Mouse (Mus musculus) retina, postnatal 7 days (tissue): ENCODE data around the gene Arglu1.
A peak's percentile ranks its signal among the peaks of the same experiment; 100 is the strongest.

Experiments used
- DNase-seq: peaks from one replicate; pipeline ENCODE4 v3.0.0-alpha.2; 2012; ENCODE audit warnings: low read depth, low spot score

Gene Arglu1

DNA sequence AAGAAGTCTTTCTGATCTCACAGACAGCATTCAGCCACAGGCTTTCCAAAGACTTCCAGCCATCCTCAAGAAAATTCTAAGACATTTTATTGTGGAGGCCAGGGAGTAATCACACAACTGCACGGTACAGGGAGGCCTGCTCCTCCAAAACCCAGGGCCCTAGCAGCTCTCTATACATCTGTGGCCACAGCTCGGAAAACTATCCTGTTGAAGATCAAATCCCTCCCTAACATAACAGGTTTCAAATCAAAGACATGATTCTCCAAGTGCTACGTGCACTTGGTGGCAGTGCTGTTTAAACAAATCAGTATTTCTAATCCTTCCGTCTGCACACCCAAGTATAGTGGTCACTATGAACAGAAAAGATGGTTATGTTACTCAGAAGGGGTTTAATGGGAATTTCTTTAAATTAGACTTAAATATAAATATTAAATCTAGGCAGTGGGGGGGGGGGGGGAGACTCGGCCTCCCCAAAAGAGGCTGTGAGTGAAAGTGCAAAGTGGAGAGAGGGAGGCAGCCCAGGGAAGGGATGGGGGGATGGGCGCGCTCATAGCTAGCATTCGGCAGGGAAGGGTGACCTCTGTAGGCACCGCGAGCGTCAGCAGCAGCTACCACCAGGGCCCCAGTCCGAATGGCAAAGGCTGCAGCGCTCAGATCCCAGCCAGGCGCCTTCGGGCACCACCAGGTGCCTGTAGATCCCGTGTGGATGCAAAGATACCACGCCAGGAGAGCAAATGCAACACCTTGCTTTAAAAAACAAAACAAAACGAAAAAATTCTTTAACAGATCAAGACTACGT, 31.7 kb downstream of the Arglu1 start:
- peak; percentile 62 for DNase-seq

DNA sequence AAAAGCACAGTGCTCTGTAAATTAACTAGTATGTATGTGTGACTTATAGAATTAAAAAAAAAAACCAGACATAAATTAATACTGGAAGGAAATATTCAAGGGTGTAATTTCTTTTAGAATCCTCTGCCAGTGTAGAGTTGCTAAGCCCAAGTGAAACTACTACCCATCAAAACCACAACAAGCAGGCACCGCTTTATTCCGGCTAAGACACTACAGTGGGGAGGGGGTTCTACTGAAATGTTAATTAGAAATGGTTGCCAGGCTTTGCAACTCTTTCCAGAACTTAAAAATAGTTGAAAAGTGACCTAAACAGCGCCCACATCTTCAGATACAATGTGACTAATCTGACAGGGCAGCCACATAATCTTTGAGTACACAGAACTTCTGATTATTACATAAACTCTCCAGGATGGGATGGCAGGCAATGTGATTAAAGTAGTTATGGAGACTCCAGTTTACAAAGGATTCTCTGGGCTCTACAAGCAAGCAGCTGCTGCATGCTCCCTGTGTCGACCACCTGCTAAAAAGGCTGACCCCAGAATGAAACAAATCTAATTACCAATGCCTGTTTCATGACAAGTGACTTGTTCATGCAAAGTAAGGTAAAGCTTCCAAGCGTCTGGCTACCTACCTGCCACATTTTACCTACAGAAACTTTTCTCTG, 32.5 kb downstream of the Arglu1 start:
- no peak for DNase-seq

DNA sequence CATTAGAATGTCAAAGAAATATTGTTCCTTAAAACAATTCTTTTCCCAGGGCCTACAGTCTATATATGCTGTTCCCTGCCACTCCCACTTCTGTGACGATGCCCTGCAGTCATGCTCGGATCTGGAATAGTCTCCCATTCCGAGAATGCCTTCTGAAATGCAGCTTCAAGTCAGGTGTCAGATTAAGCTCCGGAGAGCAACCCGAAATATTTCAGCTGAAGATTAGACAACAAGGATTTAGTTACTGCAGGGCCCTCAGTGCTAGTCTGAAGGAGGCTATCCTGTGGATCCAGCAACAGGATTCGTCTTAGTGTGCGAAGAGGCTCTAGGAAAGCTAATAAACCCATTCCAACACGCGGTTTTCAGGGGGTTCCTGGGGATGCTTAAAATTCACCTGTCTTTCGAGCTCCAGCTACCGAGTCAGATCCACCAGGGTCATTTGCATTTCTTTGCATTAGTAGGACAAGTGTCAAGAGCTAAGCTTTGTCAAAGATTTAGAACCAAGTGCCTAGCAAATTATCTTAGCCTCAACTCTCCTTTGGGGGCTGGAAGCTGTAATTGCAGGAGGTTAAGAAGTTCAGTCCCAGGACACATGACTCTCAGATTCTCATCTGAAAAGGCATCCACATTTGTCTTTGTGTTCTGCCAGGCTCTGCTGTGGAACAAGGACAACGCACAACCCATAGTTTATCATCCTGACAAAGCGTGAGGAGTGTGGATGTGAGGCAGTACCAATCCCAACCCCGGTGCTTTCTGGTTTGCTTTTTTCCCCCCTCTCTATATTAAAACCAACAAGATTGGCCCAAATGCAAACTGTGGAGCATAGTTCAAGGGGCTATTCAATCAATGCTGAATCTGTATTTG, 33.5 kb downstream of the Arglu1 start:
- DNase-seq: no peak

DNA sequence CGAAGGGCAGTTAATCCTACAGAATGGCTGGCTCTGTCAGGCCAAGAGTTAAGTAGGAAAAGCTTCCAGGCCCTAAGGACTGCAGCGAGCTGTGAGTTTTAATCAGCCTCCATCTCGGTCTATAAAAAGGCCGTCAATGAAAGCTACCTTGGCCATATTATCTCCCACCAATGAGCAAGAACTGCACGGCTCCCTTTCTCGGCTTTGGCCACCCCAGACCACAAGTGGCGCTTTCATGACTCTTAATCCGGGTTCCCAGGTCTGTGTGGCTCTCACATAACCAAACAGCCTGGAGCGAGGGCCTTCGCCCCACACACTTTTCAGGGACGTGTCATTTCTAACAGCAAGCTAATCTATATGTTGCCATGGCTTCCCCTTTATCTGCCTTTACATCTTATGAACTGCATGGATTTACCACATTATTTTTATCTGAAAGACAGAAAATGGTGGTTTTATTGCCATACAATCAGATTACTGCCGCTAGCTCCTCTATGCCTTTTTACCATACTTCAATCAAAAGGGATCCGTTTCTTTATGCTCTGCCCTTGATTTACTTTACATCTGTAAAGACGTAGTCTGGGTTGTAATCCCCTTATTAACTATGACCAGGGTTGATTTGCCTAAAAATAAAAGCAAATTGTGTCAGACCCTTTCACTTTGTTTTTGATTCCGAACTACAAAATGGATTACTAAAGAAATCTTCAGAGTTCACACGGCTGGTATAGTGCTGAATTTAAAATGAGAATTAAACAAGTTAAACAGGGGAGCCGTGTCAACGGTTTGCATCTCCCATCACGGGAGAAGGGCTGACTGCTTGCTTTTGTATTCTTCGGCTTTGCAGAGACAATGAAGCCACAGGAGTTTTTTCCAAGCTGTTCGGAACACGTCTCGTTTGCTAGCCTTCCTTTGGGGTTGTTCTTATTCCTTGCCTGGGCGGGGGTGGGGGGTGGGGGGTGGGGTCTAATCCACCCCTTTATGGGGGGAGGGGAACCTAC, 34.7 kb downstream of the Arglu1 start:
- no peak for DNase-seq

DNA sequence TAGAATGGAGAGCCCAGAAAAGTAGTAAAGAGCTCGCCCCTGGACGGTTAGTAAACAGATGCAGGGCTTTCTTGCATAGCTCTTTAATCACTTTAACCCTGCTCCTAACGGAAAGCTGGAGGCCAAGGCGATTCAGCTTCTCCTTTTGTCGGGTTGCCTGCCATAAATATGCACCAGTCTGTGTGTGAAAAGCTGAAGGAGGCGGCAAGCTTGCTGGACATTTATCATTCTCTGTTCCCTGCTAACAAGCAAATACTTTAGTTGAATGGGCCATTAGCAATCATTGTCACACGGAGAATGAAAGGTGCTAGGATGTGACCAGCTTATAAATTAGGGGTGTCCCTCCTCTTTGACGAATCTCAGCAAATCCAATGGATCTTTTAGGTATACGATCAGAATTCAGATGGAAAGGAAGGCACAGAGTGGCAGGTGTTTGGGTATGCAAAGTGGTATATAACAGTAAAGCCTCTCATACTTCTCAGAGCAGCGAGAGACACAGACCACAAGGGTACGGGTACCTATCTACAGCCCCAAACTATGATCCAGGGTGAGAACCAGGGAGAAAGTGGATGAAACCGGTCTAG, 36.3 kb downstream of the Arglu1 start:
- DNase-seq: no peak

DNA sequence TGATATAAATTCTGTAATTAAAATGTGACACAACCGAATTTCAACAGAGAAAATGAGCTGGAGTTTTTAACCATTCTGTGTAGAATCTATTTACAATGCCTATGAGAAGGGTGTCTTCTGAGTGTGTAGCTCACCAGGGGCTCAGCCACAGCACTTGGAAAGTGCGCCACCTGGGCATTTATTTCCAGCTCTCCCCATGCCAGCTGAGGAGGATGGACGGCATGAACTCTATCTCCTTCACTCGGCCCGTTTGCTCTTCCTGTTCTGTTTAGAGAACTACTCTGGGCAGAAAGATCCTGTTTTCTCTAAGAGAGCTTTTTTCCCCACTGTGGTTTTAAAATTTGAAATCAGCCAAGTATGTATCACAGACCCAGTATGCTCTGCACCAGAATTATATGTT, 37.0 kb downstream of the Arglu1 start:
- no peak for DNase-seq

DNA sequence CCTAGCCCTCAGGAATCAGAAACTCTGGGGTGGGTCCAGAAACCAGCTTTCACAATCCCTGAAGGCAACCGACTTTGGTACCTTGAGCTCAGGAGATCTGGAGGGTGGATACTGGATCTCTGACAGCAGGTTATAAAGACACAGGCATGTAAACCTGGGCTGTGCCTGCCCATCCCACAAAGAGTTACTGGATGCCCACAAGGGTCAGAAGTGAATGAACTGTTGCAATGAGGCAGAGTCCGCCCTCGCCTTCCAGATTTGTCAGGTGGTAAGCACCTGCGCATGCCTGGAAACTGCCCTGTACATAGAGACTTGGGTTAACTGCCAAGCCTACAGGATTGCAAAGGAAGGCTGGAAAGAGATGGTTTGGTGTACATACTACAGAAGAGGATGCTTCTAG, 37.9 kb downstream of the Arglu1 start:
- no peak for DNase-seq

DNA sequence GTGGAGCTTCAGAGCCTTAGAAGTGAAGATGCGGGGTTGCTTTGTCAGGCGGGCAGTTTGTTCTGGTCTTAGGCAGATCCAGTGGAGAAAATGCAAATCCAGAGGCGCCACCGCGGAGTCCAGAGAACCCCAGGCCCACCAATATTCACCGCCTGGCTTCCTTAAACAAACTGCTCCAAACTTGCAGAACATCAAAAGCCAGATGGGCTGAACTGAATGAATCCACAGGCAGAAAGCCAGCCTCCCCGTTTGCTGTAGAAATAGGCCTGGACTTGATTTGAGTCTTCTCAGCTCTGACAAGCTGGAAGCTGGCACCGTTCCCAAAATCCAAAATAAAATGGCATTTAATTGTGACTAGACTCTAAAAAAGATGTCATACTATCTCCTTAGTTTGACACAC, 40.4 kb downstream of the Arglu1 start:
- DNase-seq: no peak

DNA sequence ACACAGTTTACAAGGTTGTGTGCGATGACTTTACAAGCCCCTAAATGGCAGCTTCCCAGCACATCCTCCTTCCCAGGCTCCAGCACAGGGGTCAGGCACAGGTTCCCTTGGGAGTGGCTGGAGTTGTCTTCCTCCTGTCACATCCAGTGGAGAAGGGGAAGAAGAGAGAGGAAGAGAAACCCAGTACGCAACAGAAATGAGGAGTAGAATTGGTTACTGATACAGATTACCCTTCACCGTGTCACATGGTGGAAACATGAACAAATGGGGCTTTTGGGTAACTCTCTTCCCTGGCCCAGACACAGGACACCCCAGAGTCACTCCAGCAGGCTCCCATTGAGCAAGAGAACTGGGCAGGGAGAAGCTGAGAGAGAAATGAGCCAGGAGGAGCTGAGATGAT, 40.8 kb downstream of the Arglu1 start:
- DNase-seq: no peak

DNA sequence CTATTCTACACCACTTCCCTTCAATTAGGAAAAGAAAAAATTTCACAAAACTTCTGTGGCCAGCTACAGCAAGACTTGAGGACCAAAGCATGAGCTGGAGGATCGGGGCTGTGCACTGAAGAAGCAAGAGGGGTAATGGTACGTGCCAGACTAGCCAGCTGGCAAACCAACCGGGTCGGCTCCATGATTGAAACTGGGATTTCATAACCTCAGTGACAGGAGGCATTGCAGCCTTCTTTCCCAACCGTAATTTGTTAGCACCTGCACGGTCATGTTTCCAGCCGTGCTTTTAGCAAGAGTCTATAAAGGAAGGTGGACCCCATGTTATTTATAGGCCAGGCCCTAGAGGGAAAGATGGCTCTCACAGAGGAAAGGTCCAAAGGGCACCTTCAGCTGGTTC, 41.6 kb downstream of the Arglu1 start:
- DNase-seq: no peak

DNA sequence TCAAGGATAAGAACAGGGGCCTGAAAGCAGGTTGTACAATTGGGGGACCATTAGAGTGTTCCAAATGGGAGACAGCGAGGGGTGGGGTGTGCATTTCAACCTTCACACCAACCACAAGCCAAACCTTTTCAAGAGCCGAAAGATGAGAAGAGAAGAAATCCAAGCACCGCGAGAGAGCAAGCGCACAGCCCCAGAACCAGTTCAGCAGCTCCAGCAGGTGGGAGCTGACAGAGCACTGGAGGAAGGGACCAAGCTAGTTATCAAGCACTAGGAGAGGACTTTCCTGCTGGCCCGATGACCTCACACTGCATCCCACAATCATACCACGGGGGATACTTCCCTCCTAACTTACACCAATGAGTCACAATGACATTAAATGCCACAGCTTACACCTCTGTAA, 42.5 kb downstream of the Arglu1 start:
- no peak for DNase-seq

DNA sequence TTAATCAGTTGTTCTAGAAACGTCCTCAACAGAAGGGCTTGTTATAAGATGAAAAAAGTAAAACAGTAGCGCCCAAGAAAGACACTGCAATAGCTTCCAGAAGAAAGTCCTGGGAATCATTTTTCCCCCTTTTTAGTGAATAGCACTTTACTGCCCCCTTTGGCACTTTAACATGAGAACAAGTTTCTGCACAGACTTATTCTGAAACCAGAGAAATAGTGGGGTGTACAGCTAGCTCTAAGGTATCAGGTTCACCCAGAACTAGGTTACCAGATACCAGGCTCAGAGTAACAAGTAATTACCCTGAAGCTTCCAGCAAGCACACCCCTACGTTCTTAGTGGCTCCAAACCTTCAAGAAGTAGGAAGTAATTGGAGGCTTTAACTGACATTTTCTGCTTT, 43.0 kb downstream of the Arglu1 start:
- no peak for DNase-seq

DNA sequence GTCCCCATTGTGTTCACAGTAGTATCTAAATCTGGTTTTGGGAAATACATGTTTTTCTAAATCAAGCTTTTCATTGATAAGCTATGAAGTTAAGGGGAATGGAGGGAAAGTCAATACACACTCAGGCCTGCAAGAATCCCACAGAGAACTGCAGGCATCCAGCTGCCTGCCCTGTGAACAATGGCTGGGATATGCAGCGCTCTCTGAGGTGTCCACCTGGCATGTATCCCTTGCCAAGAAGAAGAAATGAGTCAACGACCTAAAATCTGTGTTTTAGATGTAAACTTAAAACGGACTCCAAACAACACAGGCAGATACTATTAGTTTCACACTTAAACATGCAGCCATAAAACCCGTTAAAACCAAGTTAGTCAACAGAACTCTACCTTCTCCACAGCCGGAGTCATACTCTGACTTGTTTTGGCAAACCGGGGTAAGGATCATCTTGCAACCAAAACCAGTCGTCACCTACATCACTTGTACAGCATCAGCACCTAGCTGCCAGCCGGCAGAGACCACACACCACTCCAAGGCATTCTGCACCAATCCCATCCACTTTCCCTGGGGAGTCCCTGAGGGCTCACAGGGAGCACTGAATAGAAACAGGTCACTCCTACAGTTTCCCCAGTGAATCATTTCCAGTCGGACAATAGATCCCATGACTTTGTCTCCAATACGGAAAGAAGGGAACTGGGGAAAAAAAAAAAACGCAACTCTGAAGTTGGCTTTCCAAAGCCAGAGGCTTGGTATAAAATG, 46.0 kb downstream of the Arglu1 start:
- no peak for DNase-seq

DNA sequence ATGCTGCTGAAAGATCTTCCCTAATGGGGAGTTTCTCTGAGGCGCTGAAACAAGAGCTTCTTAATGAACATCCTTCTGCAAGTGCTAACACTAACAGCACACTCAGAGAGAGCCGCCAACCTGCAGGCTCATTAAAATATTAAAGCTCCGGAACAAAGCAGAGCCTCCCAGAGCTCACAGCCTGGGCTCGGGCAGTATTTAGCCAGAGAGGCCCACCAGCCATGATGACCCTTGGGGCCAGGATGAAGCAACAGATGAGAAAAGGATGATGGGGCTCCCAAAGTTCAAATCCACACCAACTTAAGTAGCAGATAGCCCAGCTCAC, 50.1 kb downstream of the Arglu1 start:
- DNase-seq: no peak

DNA sequence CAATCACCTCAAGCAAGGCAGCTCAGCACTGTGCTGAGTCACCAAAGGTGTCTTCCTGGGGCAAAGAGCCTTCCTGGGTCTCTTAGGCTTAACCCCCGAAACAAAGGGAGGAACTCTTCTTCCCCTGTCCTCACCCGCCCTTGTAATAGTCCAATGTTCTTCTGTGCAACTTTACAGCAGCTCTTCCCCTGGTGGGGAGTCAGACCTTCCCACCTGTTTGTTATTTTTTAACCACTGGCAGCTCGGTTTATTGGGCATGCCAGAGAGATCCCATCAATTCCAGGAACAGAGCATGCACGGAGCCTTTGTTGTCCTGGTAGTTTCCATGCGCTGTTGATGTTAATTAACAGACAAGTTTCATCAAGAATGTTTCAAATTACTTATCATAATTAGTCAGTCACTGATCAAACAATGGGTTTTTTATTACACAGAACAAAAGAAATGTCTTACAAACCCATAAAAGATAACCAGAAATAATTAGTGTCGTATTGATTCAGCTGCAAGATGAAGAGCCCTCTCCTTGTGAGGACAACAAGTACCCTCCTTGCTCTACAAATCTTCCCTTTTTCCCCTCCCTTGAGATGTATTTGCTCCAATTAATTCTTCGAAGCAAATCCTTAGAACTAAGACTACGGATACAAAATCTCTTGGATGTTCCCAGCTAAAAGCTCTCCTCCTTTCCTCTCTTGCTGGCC, 50.6 kb downstream of the Arglu1 start:
- no peak for DNase-seq

DNA sequence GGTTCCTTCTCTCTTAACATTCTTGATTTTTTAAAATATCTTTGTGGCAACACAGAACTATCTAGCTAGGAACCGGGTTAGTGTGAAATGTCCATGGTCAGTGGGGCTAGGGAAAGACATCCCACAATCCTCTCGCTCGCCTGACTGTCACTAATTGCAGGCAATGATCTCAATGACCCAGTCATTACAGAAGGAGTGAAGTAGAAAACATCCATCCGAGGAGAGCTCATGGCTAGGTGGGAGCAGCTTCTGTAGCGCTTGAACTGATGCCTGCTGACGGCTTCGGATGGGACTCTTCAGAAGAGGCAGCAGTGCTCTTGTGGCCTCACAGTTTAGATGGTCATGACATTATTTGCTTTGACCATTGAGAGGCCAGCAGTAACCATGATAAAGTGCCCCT, 58.9 kb downstream of the Arglu1 start:
- DNase-seq: no peak

DNA sequence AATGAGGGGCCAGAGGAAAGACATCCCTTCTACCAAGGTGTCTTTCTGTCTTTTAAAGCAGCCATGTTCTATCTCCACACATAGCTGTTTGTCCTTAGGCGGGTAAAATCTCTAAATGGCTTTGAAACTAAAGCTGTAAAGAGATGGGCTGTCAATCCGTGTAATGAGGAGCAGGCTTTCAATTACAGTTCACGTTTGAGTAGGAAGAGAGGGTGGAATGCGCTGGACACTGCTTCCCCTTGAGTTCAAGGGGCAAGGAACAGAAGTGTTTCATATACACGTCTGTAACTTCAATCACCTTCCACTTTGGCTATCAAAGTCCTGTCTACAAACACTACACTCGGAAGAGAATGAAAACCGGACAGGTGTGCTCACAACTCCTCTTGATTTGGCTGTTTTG, 66.3 kb downstream of the Arglu1 start:
- DNase-seq: no peak

DNA sequence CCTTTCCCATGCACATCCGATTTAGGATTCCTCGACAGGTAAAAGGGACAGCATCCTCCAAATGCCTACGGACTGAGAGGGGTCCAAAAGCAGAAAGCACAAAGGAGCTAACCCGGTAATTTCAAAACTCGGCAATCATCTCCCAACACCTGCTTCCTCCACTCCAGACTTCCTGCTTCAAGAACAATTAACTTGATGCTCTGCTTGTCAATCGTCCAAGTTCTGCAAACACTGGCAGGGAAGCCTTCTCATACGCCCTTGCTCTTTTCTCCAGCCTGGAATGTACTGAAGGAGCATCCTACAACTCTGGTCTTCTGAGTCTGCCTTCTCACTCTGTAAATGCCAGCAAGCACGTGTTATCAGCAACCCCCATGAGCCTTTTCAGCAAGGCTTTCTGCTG, 66.8 kb downstream of the Arglu1 start:
- no peak for DNase-seq

DNA sequence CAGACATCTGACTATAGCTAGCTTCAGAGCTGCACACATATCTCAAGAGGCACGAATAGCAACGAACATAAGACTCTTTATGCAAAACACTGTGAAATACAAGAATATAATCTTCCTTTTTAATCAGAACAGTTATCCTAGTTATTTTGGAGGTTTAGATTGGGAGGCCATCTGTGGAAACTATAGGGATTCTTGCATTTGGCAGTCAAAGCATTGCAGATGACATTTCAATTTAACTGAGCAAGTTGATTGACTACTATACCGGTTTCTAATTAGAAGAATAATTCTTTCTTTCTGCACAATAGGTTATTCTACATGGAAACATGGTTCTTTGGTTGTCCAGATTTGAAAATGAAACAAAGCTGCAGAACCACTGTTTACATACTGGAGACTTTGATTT, 67.8 kb downstream of the Arglu1 start:
- DNase-seq: no peak

DNA sequence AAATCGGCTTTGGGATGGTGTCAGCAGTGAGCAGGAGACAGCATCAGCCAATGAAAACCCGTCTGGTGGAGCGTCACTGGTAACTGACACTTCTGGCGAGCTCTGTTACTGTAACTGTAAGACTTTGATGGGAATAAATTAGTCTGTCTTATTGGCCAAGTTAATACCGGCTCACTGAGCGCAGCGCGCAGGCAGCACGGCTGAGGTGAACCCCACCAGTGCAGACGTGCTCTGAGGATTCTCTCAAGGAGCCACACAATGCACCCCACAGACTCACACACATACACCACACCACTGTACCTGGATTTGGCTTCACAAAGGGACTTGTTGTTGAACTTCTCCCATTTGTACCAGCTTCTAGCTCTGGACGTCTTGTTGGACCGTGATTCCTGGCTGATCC, 68.3 kb downstream of the Arglu1 start:
- no peak for DNase-seq
